Mouse (Mus musculus): ENCODE results near the gene Spdye4b.
A peak's percentile ranks its signal among the peaks of the same experiment; 100 is the strongest.

The Spdye4b gene

DNA sequence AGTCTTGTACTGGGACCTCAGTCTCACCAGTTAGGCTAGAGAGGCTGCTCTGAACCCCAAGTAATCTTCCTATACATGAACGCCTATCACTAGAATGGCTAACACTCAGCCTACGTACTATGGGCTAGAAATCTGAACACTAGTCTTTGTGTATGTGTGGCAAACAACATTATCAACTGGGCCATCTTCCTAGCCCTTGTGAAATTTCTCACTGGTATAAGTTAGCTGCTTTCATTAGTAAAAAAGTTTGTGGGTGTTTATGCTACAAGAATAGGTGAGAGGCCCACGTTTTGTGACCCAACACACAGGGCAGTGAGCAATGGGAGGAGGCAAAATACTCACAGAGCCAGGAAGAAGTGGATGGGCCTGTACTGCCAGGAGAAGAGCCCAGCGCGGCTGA lies 40.2 kb downstream of the Spdye4b start:
- no peak for DNase-seq (ENCODE audit: low spot score in 2 of 2)

DNA sequence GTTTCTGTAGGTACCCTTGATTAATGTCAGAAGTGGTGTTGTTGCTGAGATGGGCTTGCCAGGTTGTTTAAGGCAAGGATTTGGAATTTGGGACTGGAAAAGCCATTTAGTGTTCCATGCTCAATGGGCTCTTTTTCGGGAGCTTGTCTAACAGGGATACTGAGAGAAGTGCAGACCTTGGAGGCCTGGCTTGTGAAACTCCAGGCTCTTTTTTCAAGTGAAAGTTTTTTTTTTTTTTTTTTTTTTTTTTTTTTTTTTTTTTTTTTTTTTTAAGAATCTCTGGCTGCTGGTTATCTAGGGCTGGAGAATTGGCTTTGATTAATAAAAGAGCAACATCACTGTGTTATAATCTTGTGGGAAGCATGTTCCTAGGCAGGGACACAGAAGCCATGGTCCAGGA lies 41.5 kb downstream of the Spdye4b start:
- DNase-seq (ENCODE audit: low spot score in 2 of 2), result no peak

GRCm38 (mm10) chr5:143226790-143227189 lies 46.0 kb downstream of the Spdye4b start, which contains the start of gene Spdye4a:
Gene Spdye4a, minus strand, starts transcription at chr5:143226890.
- no peak for DNase-seq (ENCODE audit: low spot score in 2 of 2)

- peak; percentile 90 to 94 for DNase-seq (ENCODE audit: low spot score in 2 of 2)
Observed at GRCm38 (mm10) chr5:143235028-143235693, 54.3 kb downstream of the Spdye4b start, which contains the start of gene Zfp12. Gene Zfp12, plus strand, starts transcription at chr5:143235163.

DNA sequence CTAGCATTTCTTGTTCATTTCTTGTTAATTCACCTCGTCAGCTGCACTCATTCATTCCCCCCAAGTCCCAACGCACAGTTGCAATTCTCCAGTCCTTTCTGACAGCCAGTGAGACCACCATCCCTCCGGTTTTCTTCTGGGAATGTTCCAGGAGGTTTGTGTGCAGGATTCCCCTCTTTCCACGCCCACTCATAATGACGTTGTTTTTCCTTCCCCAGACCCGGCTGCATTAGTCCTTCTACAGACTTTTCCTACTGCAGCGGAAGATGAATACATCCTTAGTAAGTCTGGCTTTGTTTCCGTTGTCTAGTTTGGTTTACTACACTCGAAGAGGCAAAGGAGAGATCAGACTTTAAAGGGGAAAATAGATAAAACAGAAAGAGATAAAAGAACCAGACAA lies 55.2 kb downstream of the Spdye4b start:
- no peak for DNase-seq (ENCODE audit: low spot score in 2 of 2)

DNA sequence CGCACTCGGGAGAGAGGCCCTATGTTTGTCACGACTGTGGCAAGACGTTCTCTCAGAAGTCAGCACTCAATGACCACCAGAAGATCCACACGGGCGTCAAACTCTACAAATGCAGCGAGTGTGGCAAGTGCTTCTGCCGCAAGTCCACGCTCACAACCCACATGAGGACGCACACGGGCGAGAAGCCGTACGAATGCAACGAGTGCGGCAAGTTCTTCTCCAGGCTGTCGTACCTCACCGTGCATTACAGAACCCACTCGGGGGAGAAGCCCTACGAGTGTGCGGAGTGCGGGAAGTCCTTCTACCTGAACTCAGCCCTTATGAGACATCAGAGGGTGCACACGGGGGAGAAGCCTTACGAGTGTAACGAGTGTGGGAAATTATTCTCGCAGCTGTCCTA lies 64.1 kb downstream of the Spdye4b start:
- no peak for DNase-seq (ENCODE audit: low spot score in 2 of 2)

GRCm38 (mm10) chr5:143252039-143252438 lies 71.2 kb downstream of the Spdye4b start:
- DNase-seq (ENCODE audit: low spot score in 2 of 2), result no peak

DNA sequence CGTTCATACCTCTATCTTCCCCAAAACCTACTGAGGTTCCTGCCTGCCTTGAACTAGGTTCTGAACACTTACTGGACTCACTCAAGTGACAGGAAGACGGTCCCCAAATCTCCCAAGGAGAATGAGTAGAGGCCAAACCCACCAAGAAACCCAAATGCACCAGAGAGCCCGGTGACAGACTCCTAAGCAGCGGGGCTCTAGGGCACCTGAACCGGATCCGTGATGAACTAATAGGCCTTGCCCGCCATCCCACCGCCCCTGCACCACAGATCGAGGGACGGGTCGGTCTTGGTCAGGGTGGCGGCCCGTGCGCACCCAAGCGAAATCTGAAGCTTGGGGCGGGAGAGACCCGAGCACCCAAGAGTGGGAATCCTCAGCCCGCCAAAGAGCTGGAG lies 72.0 kb downstream of the Spdye4b start:
- no peak for DNase-seq (ENCODE audit: low spot score in 2 of 2)

- no peak for DNase-seq (ENCODE audit: low spot score in 2 of 2)
Observed at GRCm38 (mm10) chr5:143253186-143253880, 72.5 kb downstream of the Spdye4b start.

DNA sequence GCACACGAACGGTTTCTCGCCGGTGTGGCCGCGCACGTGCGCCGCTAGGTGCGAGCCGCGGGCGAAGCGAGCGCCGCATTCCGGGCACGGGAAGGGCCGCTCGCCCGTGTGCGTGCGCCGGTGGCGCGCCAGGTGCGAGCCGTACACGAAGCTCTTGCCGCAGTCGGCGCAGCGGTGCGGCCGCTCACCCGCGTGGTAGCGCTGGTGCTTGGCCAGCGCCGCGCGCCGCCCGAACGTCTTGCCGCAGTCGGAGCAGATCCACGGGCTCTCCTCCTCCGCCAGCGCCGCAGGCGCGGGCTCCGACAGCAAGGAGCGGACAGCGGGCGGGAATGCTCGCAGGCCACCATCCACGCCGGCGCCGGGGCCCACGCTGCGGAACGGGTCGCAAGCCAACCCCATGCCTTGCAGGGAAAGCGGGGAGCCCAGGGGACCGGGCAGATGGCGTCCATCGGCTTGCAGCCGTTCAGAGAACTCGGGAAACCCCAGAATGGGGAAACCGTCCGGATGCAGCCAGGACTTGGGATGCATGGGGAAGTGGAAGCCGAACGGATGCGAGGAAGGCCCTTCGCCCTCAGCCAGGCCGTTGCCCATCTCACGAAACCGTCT lies 73.2 kb downstream of the Spdye4b start:
- no peak for DNase-seq (ENCODE audit: low spot score in 2 of 2)
